Mouse (Mus musculus): ENCODE measurements around the gene Dcaf8. TPM values are rescaled to one million over a fixed set of nuclear protein-coding genes. Genes with fewer than 3 reads are reported as not detected.

Gene Dcaf8
- polyA plus RNA-seq, 1 experiment from 2014 or later, result 133 TPM

GRCm38 (mm10) chr1:172198316-172198715 is 50.4 kb downstream of the Dcaf8 start:
- Histone ChIP-seq H3K4me3 (no peak overlapping the region), H3K4me2 (replicated peaks) (no peak overlapping the region), H3K36me3 (peaks cover 67% of the 10 kb centered on the region), H3K9me3 (no peaks in the 10 kb centered on the region), H3K27ac (replicated peaks) (peak overlapping the region; percentile 61), H3K27me3 (no peaks in the 10 kb centered on the region), H3K9ac (replicated peaks) (no peak overlapping the region), H3K4me1 (peaks cover 49% of the 10 kb centered on the region)
- ATAC-seq (ENCODE audit: low FRiP score, low read depth), result no peak
- WGBS, result 87% methylated on average over 8 of the region's 8 CpGs

- H3K9me3 ChIP-seq, result no peaks in the 10 kb centered on the region
- peaks cover 61% of the 10 kb centered on the region for H3K36me3 ChIP-seq
- no peak overlapping the region for H3K4me3 ChIP-seq
- no peak overlapping the region for H3K27ac ChIP-seq (replicated peaks)
- H3K27me3 ChIP-seq, result no peaks in the 10 kb centered on the region
- no peak for ATAC-seq (ENCODE audit: low FRiP score, low read depth)
- no peak overlapping the region for H3K4me2 ChIP-seq (replicated peaks)
- peaks cover 56% of the 10 kb centered on the region for H3K4me1 ChIP-seq
- 91% methylated on average over 4 of the region's 4 CpGs for WGBS
- H3K9ac ChIP-seq (replicated peaks), result no peak overlapping the region
Observed at GRCm38 (mm10) chr1:172198996-172199395, 51.1 kb downstream of the Dcaf8 start.

GRCm38 (mm10) chr1:172200161-172200560 is 52.3 kb downstream of the Dcaf8 start:
- Histone ChIP-seq H3K4me3 (peak overlapping the region; percentile 5; the same call in 1 of the 2 replicates), H3K4me1 (peaks cover 62% of the 10 kb centered on the region), H3K4me2 (replicated peaks) (peak overlapping the region; percentile 95), H3K9ac (replicated peaks) (no peak overlapping the region), H3K9me3 (no peaks in the 10 kb centered on the region), H3K27me3 (no peaks in the 10 kb centered on the region), H3K27ac (replicated peaks) (peak overlapping the region; percentile 95), H3K36me3 (peaks cover 49% of the 10 kb centered on the region)
- 79% methylated on average over 5 of the region's 5 CpGs for WGBS
- no peak for ATAC-seq (ENCODE audit: low FRiP score, low read depth)

- Histone ChIP-seq H3K27me3 (no peaks in the 10 kb centered on the region), H3K4me2 (replicated peaks) (peak overlapping the region; percentile 95), H3K27ac (replicated peaks) (peak overlapping the region; percentile 95), H3K4me3 (peak overlapping the region; percentile 7), H3K9ac (replicated peaks) (peak overlapping the region; percentile 16; the same call in 1 of the 2 replicates), H3K36me3 (peaks cover 45% of the 10 kb centered on the region), H3K4me1 (peaks cover 70% of the 10 kb centered on the region), H3K9me3 (no peaks in the 10 kb centered on the region)
- ATAC-seq (ENCODE audit: low FRiP score, low read depth), result peak; percentile 53
- 15% methylated on average over 7 of the region's 7 CpGs for WGBS
Observed at GRCm38 (mm10) chr1:172200871-172201447, 53.1 kb downstream of the Dcaf8 start.

- Histone ChIP-seq H3K9ac (replicated peaks) (peak overlapping the region; percentile 50), H3K9me3 (no peaks in the 10 kb centered on the region), H3K4me1 (peaks cover 77% of the 10 kb centered on the region), H3K4me2 (replicated peaks) (peak overlapping the region; percentile 95), H3K27ac (replicated peaks) (peak overlapping the region; percentile 95), H3K27me3 (no peaks in the 10 kb centered on the region), H3K4me3 (peak overlapping the region; percentile 28), H3K36me3 (peaks cover 32% of the 10 kb centered on the region)
- WGBS, result 3% methylated on average over 14 of the region's 14 CpGs
- peak; percentile 20 for ATAC-seq (ENCODE audit: low FRiP score, low read depth)
Observed at GRCm38 (mm10) chr1:172201967-172202880, 54.3 kb downstream of the Dcaf8 start.

GRCm38 (mm10) chr1:172202894-172203522 is 55.1 kb downstream of the Dcaf8 start:
- H3K27ac ChIP-seq (replicated peaks), result peak overlapping the region; percentile 95
- peak; percentile 64 for ATAC-seq (ENCODE audit: low FRiP score, low read depth)
- H3K36me3 ChIP-seq, result peaks cover 24% of the 10 kb centered on the region
- peak overlapping the region; percentile 95 for H3K4me2 ChIP-seq (replicated peaks)
- peak overlapping the region; percentile 73 for H3K4me3 ChIP-seq
- H3K9me3 ChIP-seq, result no peaks in the 10 kb centered on the region
- WGBS, result 4% methylated on average over 2 of the region's 2 CpGs
- H3K27me3 ChIP-seq, result no peaks in the 10 kb centered on the region
- peaks cover 81% of the 10 kb centered on the region for H3K4me1 ChIP-seq
- peak overlapping the region; percentile 92 for H3K9ac ChIP-seq (replicated peaks)

GRCm38 (mm10) chr1:172203566-172203965 is 55.7 kb downstream of the Dcaf8 start:
- Histone ChIP-seq H3K27ac (replicated peaks) (peak overlapping the region; percentile 95), H3K4me3 (peak overlapping the region; percentile 73), H3K4me2 (replicated peaks) (peak overlapping the region; percentile 95), H3K9ac (replicated peaks) (peak overlapping the region; percentile 92), H3K9me3 (no peaks in the 10 kb centered on the region), H3K27me3 (no peaks in the 10 kb centered on the region), H3K36me3 (peaks cover 19% of the 10 kb centered on the region), H3K4me1 (peaks cover 79% of the 10 kb centered on the region)
- 6% methylated on average over 4 of the region's 4 CpGs for WGBS
- no peak for ATAC-seq (ENCODE audit: low FRiP score, low read depth)

GRCm38 (mm10) chr1:172204033-172204813 is 56.3 kb downstream of the Dcaf8 start:
- peak overlapping the region; percentile 92 for H3K9ac ChIP-seq (replicated peaks)
- no peaks in the 10 kb centered on the region for H3K27me3 ChIP-seq
- H3K9me3 ChIP-seq, result no peaks in the 10 kb centered on the region
- H3K27ac ChIP-seq (replicated peaks), result peak overlapping the region; percentile 95
- H3K4me2 ChIP-seq (replicated peaks), result peak overlapping the region; percentile 95
- H3K4me3 ChIP-seq, result peak overlapping the region; percentile 73
- WGBS, result 6% methylated on average over 9 of the region's 9 CpGs
- H3K4me1 ChIP-seq, result peaks cover 79% of the 10 kb centered on the region
- no peak for ATAC-seq (ENCODE audit: low FRiP score, low read depth)
- H3K36me3 ChIP-seq, result peaks cover 14% of the 10 kb centered on the region

- Histone ChIP-seq H3K27ac (replicated peaks) (peak overlapping the region; percentile 95), H3K9me3 (no peaks in the 10 kb centered on the region), H3K9ac (replicated peaks) (peak overlapping the region; percentile 92), H3K4me3 (peak overlapping the region; percentile 73), H3K4me2 (replicated peaks) (peak overlapping the region; percentile 95), H3K27me3 (no peaks in the 10 kb centered on the region), H3K36me3 (peaks cover 5% of the 10 kb centered on the region), H3K4me1 (peaks cover 72% of the 10 kb centered on the region)
- ATAC-seq (ENCODE audit: low FRiP score, low read depth), result no peak
- WGBS, result 21% methylated on average over 15 of the region's 15 CpGs
Observed at GRCm38 (mm10) chr1:172204814-172205740, 57.2 kb downstream of the Dcaf8 start.

- Histone ChIP-seq H3K9me3 (no peaks in the 10 kb centered on the region), H3K36me3 (no peaks in the 10 kb centered on the region), H3K4me3 (peak overlapping the region; percentile 73), H3K4me2 (replicated peaks) (peak overlapping the region; percentile 95), H3K9ac (replicated peaks) (peak overlapping the region; percentile 92), H3K27me3 (no peaks in the 10 kb centered on the region), H3K27ac (replicated peaks) (peak overlapping the region; percentile 95), H3K4me1 (peaks cover 65% of the 10 kb centered on the region)
- ATAC-seq (ENCODE audit: low FRiP score, low read depth), result no peak
- 7% methylated on average over 3 of the region's 3 CpGs for WGBS
Observed at GRCm38 (mm10) chr1:172205741-172206087, 57.8 kb downstream of the Dcaf8 start.

Measured in midbrain, embryonic 12.5 days (tissue).